Mouse (Mus musculus) thymus, adult 2 months (tissue): ENCODE results near the gene Cd276.

Source experiments
- CTCF ChIP-seq: fragments of 200-500 bp; IDR thresholded peaks from 2 replicates; pipeline ENCODE4 v1.5.1; 2012; ENCODE audit warnings: mild to moderate bottlenecking, control low read depth, low read length, moderate library complexity, borderline replicate concordance; ENCODE audit not compliant: control insufficient read depth, poor library complexity, insufficient read depth; ENCODE audit errors: extremely low read depth
- POLR2A ChIP-seq: fragments of 200-500 bp; IDR thresholded peaks from 2 replicates; pipeline ENCODE4 v1.6.1; 2012; ENCODE audit warnings: mild to moderate bottlenecking, low read length, control low read depth, moderate library complexity; ENCODE audit not compliant: control insufficient read depth, poor library complexity, insufficient read depth; ENCODE audit errors: extremely low read depth

GRCm38 (mm10) chr9:58490391-58490790 lies 64.8 kb downstream of the Cd276 start:
- TF ChIP-seq POLR2A = no peak
- no peak for TF ChIP-seq CTCF
